Mouse (Mus musculus): Measurements from ENCODE around the gene Rnf168.
"Not testable (repeated sequence)": the region's sequence is repeated elsewhere in the genome, so short reads cannot be mapped to it uniquely, and the experiment has no call there.

Rnf168 gene

GRCm38 (mm10) chr16:32277308-32278256 is at the start of gene Rnf168:
Gene Rnf168 (plus strand): TSS chr16:32277459.
- in situ Hi-C loops (cut with MseI, MboI), result no loop called here

DNA sequence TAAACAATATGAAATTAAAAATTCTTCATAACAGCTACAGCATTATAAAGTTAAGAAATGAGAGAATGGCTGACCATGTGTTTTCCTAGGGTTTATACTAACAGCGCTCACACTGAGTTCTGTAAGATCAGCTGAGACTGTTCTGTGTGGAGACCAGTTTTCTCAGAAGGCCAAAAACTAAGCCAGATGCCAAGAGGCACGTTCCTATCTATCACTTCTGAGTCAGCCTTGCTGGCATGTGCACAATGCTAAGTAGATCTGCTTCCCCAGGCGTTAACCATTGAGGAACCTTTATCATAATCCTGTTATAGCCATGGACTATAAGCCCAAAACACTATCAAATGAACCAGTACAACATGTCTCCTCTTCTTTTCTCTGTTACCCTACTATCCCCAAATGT is 45.2 kb upstream of the Rnf168 start:
- in situ Hi-C loops (cut with MseI, MboI), result not testable (repeated sequence)

- in situ Hi-C loops (cut with MseI, MboI), result no loop called here
Measured at GRCm38 (mm10) chr16:32237930-32238680, 39.2 kb upstream of the Rnf168 start.

DNA sequence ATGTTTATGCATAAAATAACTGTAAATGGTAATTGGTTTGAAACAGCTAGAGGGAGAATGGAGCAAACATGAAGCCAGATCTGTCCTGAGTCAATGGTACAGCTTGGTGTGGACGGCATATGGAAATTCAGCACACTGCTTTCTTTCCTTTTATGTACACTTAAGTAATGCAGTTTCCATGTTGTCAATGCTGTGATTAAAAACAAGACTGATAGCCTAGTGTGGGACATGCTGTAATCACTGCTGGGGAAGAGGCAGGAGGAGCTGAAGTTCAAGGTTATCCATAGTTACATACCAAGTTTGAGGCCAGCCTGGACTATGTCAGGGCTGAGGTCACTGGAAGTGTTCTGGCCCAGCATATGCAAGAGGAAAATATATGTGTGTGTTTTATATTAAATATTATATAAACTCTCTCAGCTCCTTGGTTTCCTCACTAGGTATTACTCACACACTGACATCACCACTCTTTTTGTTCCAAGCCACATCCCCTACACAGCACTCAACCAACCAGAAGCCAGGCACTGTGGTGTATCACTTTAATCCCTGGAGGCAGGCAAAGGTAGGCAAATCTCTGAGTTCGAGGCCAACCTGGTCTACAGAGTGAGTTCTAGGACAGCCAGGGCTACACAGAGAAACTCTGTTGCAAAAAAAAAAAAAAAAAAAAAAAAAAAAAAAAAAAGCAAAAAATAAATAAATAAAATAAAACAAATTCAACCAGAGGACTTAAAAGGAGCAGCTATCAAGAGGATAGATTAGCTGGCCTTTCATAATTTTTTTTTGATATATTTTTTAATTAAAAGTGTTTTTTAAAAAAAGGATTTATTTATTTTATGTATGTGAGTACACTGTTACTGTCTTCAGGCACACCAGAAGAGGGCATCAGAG is 37.6 kb upstream of the Rnf168 start:
- in situ Hi-C loops (cut with MseI, MboI), result no loop called here

GRCm38 (mm10) chr16:32243901-32244300 is 33.4 kb upstream of the Rnf168 start:
- in situ Hi-C loops (cut with MseI, MboI), result no loop called here

DNA sequence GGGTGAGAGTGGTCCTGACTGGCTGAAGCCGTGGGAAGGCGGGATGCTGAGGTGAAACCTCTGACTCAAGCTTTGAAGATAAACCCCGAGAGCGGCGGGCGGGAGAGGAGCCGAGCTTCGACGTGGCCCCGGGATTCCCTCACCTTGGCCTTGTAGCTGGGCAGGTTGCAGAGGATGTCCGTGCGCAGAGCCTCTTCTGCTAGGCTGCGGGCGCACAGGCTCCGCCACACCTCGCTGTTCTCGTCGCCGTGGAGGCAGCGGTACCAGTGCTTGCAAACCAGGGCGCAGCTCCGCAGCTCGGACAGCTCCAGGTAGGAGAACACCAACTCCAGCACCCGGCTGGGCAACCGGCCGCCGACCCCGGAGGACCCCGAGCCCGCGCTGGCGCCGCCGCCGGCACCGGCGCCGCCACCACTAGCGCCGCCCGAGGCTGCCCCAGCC is 30.9 kb upstream of the Rnf168 start:
- in situ Hi-C loops (cut with MseI, MboI), result no loop called here

- in situ Hi-C loops (cut with MseI, MboI), result no loop called here
Measured at GRCm38 (mm10) chr16:32246952-32247370, 30.3 kb upstream of the Rnf168 start, which contains the start of the genes Fbxo45 and Wdr53. Gene Fbxo45 (minus strand): TSS chr16:32247158. Gene Wdr53 (plus strand): TSS chr16:32247227.

DNA sequence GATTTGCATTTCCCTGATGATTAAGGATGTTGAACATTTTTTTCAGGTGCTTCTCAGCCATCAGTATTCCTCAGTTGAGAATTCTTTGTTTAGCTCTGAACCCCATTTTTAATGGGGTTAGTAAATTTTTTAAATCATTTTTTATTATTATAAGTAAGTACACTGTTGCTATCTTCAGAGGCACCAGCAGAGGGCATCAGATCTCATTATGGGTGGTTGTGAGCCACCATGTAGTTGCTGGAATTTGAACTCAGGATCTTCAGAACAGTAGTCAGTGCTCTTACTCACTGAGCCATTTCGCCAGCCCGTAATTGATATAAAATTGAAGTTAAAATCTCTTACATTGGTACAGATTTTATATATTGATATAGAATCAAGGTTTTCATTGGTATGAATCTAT is 13.0 kb upstream of the Rnf168 start:
- in situ Hi-C loops (cut with MseI, MboI), result not testable (repeated sequence)

DNA sequence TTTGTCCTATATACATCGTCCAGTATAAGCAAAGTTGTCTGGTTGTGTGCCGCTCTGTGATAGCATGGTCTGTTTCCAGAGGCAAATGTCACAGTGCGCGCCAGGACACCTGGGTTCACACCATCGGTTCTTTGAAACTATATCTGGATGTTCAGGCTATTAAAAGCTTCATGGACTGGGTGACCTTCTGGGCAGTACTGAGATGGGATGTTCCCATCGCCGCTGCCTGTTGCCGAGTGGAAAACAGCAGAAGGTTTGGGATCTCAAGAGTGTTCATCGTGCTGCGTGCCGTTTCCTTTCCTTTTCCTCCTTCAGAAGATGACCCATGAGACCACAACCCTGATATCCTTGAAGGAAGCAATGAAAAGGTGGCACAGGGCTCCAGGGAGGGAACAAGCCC is 6.0 kb upstream of the Rnf168 start, which contains the start of gene Smco1:
Gene Smco1 (plus strand): TSS at position 178 of the 400 bp plus-strand sequence.
- in situ Hi-C loops (cut with MseI, MboI), result no loop called here

DNA sequence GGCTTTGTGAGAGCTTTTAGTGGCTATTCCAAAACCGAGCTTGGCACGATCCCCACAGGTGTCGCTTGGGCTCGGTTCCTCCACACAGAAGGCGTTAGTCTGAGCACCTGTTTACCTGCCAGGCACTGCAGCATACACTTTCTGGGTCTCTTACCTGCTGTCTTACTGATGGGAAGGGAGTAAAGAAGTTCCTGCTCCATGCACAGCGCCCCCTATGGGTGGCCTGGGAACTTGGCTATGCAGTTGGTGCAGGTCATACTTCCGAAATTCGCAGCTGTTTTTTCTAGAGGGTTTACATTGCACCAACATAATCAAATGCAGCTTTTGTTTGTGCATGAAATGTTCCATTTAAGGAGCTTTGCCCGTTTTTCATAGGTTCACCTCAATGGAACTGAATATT is 3.9 kb upstream of the Rnf168 start:
- in situ Hi-C loops (cut with MseI, MboI), result no loop called here

GRCm38 (mm10) chr16:32275041-32275440 is 2.2 kb upstream of the Rnf168 start:
- in situ Hi-C loops (cut with MseI, MboI), result no loop called here

DNA sequence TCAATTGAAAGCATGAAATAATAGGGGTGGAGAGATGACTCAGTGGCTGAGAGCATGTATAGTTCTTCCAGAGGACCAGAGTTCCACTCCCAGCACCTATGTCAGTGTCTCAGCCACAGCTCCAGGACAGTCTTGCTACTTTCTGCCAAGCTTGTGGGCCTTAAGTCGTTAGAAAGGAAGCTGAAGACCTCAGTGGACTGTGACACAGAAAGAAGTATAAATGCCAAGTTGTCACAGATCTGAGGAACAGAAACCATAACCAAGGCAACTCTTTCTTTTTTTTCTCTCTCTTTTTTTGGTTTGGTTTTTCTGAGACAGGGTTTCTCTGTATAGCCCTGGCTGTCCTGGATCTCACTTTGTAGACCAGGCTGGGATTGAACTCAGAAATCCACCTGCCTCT is 1.4 kb upstream of the Rnf168 start:
- in situ Hi-C loops (cut with MseI, MboI), result no loop called here

DNA sequence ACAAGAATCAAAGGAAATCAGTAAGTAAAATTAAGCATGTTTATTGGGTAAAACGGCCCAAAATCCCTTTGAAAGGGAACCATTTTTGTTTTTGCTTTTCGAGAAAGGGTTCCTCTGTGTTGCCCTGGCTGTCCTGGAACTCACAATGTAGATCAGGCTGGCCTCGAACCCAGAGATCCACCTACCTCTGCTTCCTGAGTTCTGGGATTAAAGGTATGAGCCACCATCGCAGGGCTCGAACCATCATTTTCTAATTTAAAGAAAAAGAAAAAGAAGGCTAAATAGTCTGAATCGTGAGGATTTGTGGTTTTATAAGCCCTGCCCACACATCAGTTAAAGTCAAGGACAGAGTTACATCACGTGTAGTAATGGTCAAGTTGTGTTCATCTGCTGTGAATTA is 1.1 kb downstream of the Rnf168 start:
- in situ Hi-C loops (cut with MseI, MboI), result no loop called here

DNA sequence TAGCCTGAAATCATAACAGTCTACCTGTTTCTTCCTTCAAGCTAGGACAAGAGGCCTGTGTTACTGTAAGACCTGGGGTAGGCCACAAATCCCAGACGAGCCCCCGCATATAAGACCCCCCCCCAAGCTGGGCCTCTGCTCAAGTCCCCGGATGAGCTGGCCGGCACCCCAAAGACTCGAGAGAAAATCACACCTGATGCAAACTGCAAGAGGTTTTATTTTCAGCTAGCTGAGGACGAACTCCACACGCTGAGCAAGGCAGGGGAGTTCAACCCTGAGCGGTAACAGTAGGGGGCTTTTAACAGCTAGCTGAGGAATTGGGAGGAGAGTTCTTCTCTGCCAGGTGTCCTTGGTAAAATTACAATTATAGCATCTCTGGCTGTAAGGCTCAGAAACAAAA is 3.0 kb downstream of the Rnf168 start:
- in situ Hi-C loops (cut with MseI, MboI), result no loop called here

DNA sequence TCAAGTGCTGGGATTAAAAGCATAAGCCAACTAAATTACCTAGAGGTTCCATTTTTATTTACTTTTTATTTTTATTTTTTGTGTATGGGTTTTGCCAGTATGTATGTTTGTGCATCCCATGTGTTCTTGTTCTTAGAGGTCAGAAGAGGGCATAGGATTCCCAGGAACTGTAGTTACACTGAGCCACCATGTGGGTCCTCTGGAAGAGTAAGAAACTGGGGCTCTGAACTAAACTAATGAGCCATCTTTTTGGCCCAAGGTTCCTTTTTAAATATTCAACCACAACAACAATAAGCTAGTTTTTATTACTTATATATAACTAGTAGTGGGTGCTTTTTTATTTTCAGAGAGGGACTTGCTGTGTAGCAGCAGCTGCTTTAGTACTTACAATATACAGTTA is 5.3 kb downstream of the Rnf168 start:
- in situ Hi-C loops (cut with MseI, MboI), result no loop called here

- in situ Hi-C loops (cut with MseI, MboI), result no loop called here
Measured at GRCm38 (mm10) chr16:32291821-32292220, 14.6 kb downstream of the Rnf168 start.

DNA sequence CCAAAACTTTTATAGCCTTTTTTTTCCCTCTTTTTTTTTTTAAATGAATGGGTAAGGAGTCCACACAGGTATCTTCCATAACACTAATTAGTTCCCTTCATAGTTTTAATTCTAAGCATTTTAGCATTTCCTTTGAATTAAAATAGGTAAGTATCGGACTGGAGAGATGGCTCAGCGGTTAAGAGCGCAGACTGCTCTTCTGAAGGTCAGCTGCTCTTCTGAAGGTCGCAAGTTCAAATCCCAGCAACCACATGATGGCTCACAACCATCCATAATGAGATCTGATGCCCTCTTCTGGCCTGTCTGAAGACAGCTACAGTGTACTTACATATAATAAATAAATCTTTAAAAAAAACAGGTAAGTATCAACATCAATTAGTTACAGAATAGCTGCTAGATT is 22.4 kb downstream of the Rnf168 start:
- in situ Hi-C loops (cut with MseI, MboI), result not testable (repeated sequence)

DNA sequence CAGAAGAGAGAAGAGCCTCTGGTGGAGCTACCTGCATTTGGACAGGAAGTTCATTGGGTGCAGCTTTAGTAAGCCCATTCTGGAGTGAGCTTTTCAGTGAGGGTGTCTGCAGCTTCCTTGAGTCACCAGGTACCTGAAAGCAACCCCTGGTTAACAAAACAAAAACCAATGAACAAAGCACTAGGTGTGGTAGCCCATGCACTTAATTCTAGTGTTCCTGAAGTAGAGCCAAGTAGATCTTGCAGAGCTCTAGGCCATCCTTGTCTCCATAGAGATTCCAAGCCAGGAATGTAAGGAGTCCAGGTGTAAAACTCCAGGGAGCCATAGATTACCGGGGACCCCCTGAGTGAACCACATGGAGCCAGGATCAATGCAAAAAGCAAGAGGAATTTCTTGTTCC is 25.8 kb downstream of the Rnf168 start:
- in situ Hi-C loops (cut with MseI, MboI), result no loop called here

DNA sequence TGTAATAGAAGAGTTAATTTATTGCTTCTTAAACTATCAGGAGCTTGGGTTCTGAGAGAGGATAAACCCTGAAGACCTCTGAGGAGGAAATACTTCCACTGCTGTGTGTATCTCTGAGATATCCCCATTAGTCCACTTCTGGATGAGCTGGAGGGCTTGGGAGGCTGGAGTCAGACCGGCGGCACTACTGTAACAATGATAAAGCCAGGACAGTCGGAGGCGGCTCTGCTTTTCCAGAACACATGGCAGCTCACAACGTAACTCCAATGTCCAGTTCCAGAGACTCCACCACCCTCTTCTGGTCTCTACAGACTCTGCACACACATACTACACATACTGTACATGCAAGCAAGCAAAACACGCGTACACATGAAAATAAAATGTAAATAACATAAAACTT is 26.6 kb downstream of the Rnf168 start:
- in situ Hi-C loops (cut with MseI, MboI), result no loop called here

GRCm38 (mm10) chr16:32311970-32312369 is 34.7 kb downstream of the Rnf168 start:
- in situ Hi-C loops (cut with MseI, MboI), result no loop called here

GRCm38 (mm10) chr16:32312386-32312785 is 35.1 kb downstream of the Rnf168 start:
- in situ Hi-C loops (cut with MseI, MboI), result no loop called here

Data from mouse trophoblast stem cell (cell line).